8 mouse cellular contexts compared by ENCODE assay signal in the genomic region with DNA sequence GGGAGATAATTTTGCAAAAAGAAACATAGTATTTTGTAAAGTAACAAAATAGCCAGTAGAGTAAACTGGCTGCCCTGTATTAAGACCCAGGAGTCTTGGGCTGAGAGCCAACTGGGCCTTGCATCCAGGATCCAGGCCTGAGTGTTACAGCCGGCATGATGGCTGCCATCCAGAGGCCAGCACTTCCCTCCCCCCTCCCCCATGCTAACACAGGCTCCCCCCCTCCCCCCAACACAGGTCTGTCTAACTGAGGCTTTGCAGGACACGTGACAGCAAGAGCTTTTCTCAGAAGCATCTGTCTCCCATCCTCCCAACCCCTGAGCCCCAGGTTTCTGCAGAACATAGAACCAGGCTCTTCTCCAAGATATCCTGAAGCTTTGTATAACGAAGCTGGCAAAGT. TPM values are rescaled to one million over a fixed set of nuclear protein-coding genes. Genes with fewer than 3 reads are reported as not detected.
DNase-seq lines count a peak whose midpoint lies in the region; ATAC-seq and TF ChIP-seq lines count a peak whose summit lies in the region.

No protein-coding gene starts in this region.

- peak; percentile 23 to 27 for DNase-seq in left cerebral cortex, postnatal 25 days (ENCODE audit: low spot score in 2 of 2)
- no peak for DNase-seq in left cerebral cortex, adult 11 months (ENCODE audit: low spot score)
- peak; percentile 84 for DNase-seq in cerebellum, adult 11-12 months
- DNase-seq in gastrocnemius, adult 2 months: peak; percentile 82
- DNase-seq in hindbrain, postnatal 0 days (ENCODE audit: low spot score): peak; percentile 83
- no peak for DNase-seq in liver, embryonic 11.5 days (ENCODE audit: low spot score)
- DNase-seq in ovary, postnatal 14 days (ENCODE audit: low spot score): peak; percentile 37

- peak overlapping the region; percentile 89 for H3K4me3 ChIP-seq in gastrocnemius, adult 2 months
- peak overlapping the region; percentile 81 for H3K4me3 ChIP-seq in hindbrain, postnatal 0 days (ENCODE audit: low read length)
- peak overlapping the region; percentile 91 for H3K4me3 ChIP-seq in liver, embryonic 11.5 days (ENCODE audit: low read depth, low read length)

- peak; percentile 17; the same call in 1 of the 2 replicates for ATAC-seq in hindbrain, postnatal 0 days
- ATAC-seq in liver, embryonic 11.5 days (replicated peaks; ENCODE audit: low FRiP score): no peak
- no peak for ATAC-seq in inflammation-experienced regulatory T-cells, adult 6 months

- H3K9ac ChIP-seq in hindbrain, postnatal 0 days (replicated peaks; ENCODE audit: low read length): peak overlapping the region; percentile 73; the same call in 1 of the 2 replicates
- H3K9ac ChIP-seq in liver, embryonic 11.5 days (ENCODE audit: low read depth, low read length): peak overlapping the region; percentile 77

- peaks cover 4% of the 10 kb centered on the region; the same call in 1 of the 2 replicates for H3K4me1 ChIP-seq in hindbrain, postnatal 0 days (ENCODE audit: insufficient read depth, low read length)
- peaks cover 8% of the 10 kb centered on the region; the same call in 1 of the 2 replicates for H3K4me1 ChIP-seq in liver, embryonic 11.5 days (replicated peaks; ENCODE audit: control insufficient read depth, insufficient read depth, low read length)

- no peaks in the 10 kb centered on the region for H3K27me3 ChIP-seq in hindbrain, postnatal 0 days (ENCODE audit: insufficient read depth, low read length)
- H3K27me3 ChIP-seq in liver, embryonic 11.5 days (replicated peaks; ENCODE audit: control insufficient read depth, insufficient read depth, low read length): no peaks in the 10 kb centered on the region

- 5% methylated on average over 3 of the region's 3 CpGs for WGBS in hindbrain, postnatal 0 days
- 17% methylated on average over 3 of the region's 3 CpGs for WGBS in liver, embryonic 11.5 days

- H3K36me3 ChIP-seq in hindbrain, postnatal 0 days (ENCODE audit: insufficient read depth, low read length): peaks cover 11% of the 10 kb centered on the region; the same call in 1 of the 2 replicates
- peaks cover 10% of the 10 kb centered on the region; the same call in 1 of the 2 replicates for H3K36me3 ChIP-seq in liver, embryonic 11.5 days (ENCODE audit: control insufficient read depth, insufficient read depth, low read length)

- H3K27ac ChIP-seq in gastrocnemius, adult 2 months: peak overlapping the region; percentile 97
- H3K27ac ChIP-seq in hindbrain, postnatal 0 days: peak overlapping the region; percentile 91; the same call in 1 of the 2 replicates
- no peak overlapping the region for H3K27ac ChIP-seq in liver, embryonic 11.5 days (ENCODE audit: low read depth, low read length)

- intact Hi-C loops in left cerebral cortex, postnatal 25 days (cut with DNase I): loop anchor here (2.0 to 10.0 kb wide), 2 partner anchors 44 to 504 kb away; a partner anchor contains a TSS
- intact Hi-C loops in gastrocnemius, adult 2 months (cut with DNase I): loop anchor here (2.0 kb wide), 1 partner anchor 44 kb away; a partner anchor contains a TSS

- TF ChIP-seq CTCF in gastrocnemius, adult 2 months (IDR thresholded peaks at IDR 0.05): no peak
- TF ChIP-seq CTCF in hindbrain, postnatal 0 days (IDR thresholded peaks at IDR 0.05; ENCODE audit: low read depth): no peak

- H3K9me3 ChIP-seq in hindbrain, postnatal 0 days (ENCODE audit: low read length): no peaks in the 10 kb centered on the region
- no peaks in the 10 kb centered on the region for H3K9me3 ChIP-seq in liver, embryonic 11.5 days (ENCODE audit: control insufficient read depth, low read length)

- peak overlapping the region; percentile 80 for H3K4me2 ChIP-seq in hindbrain, postnatal 0 days (ENCODE audit: low read depth, low read length)
- H3K4me2 ChIP-seq in liver, embryonic 11.5 days: peak overlapping the region; percentile 82

RNA-seq across cellular contexts. Expression of a gene that starts 1.0 kb away (rescaled TPM):
- 100 to 1,000 TPM; 265 to 268 TPM for total RNA-seq in left cerebral cortex, postnatal 25 days (2021)
- total RNA-seq in gastrocnemius, adult 2 months (2021): 100 to 1,000 TPM; 451 to 524 TPM
- total RNA-seq in hindbrain, postnatal 0 days (2014; rRNA removed): 226 and 267 TPM in 2 replicates
- 562 and 575 TPM in 2 replicates for polyA plus RNA-seq in hindbrain, postnatal 0 days (2015; fragmentation: Nextera tagmentation; extraction: Ambion mirVana)
- 331 and 352 TPM in 2 replicates for polyA plus RNA-seq in liver, embryonic 11.5 days (2014; fragmentation: Nextera tagmentation; extraction: Ambion mirVana)
- 100 to 1,000 TPM; 229 to 248 (median 246) TPM for polyA plus RNA-seq in inflammation-experienced regulatory T-cells, adult 6 months (2017; shearing (Covaris generic))

RNA-seq across cellular contexts. Expression of a gene that starts 1.1 kb away (rescaled TPM):
- 10 to 100 TPM; 25.4 to 25.6 TPM for total RNA-seq in left cerebral cortex, postnatal 25 days (2021)
- 1 to 10 TPM; 4.3 to 7.7 TPM for total RNA-seq in gastrocnemius, adult 2 months (2021)
- total RNA-seq in hindbrain, postnatal 0 days (2014; rRNA removed): 50.9 and 56.5 TPM in 2 replicates
- polyA plus RNA-seq in hindbrain, postnatal 0 days (2015; fragmentation: Nextera tagmentation; extraction: Ambion mirVana): 26.3 and 26.8 TPM in 2 replicates
- 65.1 and 70.4 TPM in 2 replicates for polyA plus RNA-seq in liver, embryonic 11.5 days (2014; fragmentation: Nextera tagmentation; extraction: Ambion mirVana)
- 10 to 100 TPM; 11.4 to 17.7 (median 17.7) TPM for polyA plus RNA-seq in inflammation-experienced regulatory T-cells, adult 6 months (2017; shearing (Covaris generic))

RNA-seq across cellular contexts. Expression of a gene that starts 43.6 kb away (rescaled TPM):
- total RNA-seq in left cerebral cortex, postnatal 25 days (2021): 10 to 100 TPM; 14.7 to 20.0 TPM
- total RNA-seq in gastrocnemius, adult 2 months (2021): 1 to 10 TPM; 7.0 to 7.1 TPM
- total RNA-seq in hindbrain, postnatal 0 days (2014; rRNA removed): 31.2 and 36.7 TPM in 2 replicates
- polyA plus RNA-seq in hindbrain, postnatal 0 days (2015; fragmentation: Nextera tagmentation; extraction: Ambion mirVana): 25.0 and 25.1 TPM in 2 replicates
- 25.4 and 25.8 TPM in 2 replicates for polyA plus RNA-seq in liver, embryonic 11.5 days (2014; fragmentation: Nextera tagmentation; extraction: Ambion mirVana)
- polyA plus RNA-seq in inflammation-experienced regulatory T-cells, adult 6 months (2017; shearing (Covaris generic)): 10 to 100 TPM; 42.0 to 53.1 (median 44.8) TPM

Comparison
In these comparisons a context has a peak if more than half of its experiments do, and no peak if none do; other contexts are left out.
1. DNase-seq: peak in left cerebral cortex, postnatal 25 days (2 of 2), cerebellum, adult 11-12 months (single experiment), gastrocnemius, adult 2 months (single experiment), hindbrain, postnatal 0 days (single experiment) and ovary, postnatal 14 days (single experiment); none in left cerebral cortex, adult 11 months (single experiment) and liver, embryonic 11.5 days (single experiment).
2. Peak in every context shown above with its lines, with median percentiles within 50 percentile points of each other: H3K4me3 ChIP-seq.